Mouse (Mus musculus): ENCODE measurements around the gene Fcrl6.

The Fcrl6 gene

DNA sequence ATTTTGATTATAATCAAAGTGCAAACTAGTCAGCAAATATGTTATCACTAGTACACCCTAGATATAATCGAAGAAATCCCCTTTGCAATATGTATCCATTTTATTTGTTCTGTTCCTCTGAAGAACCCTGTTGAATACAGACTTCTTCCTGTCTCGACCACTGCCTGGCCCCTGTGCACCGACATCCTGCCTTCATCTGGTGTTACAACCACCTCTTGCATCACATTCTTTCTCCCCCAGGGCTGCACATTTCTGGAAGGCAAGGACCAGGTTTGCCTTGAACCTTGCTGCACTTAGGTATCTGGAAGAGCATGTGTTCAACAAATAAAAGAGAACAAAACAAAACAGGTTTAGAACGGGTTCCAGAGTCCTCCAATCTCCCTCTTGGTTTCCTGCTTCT is 13.1 kb upstream of the Fcrl6 start:
- DNase-seq (ENCODE audit: extremely low read depth, low read depth, low spot score) = no peak

DNA sequence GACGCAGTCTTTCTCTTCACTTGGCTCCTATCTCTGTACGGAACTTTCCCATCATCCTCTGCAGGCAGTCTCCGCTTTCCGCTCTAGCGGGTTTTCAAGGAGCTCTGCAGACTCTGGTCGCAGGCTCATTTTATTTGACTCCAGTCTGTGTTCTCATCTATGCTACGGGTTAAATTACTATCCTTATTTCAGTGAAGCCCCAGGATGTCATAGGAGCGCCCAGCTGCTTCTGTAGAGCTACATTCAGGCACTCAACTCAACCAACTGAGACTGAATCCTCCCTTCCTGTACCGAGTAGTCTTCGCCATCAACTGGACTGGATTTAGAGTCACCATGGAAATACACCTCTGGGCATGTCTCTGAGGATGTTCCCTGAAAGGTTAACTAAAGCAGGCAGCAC is 12.3 kb upstream of the Fcrl6 start:
- DNase-seq (ENCODE audit: extremely low read depth, low read depth, low spot score) = no peak

DNA sequence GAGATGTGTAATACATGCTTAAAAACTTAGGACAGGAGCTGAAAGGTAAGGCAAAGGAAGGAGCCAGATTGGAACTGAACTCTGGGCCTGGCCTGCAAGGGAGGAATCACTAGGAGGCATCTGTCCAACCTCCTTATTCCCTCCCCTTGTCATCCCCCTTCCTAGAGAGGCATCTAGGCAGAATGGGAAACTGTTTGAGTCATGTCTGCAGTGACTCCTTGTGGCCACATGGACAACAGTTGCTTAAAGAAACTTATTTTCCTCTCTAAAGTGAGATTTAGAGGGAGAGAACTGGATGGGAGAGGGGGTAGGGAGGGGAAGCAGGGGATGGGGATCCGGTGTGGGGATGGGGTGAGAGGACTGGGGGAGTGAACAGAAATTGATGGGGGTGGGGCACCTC is 10.4 kb upstream of the Fcrl6 start:
- no peak for DNase-seq (ENCODE audit: extremely low read depth, low read depth, low spot score)

DNA sequence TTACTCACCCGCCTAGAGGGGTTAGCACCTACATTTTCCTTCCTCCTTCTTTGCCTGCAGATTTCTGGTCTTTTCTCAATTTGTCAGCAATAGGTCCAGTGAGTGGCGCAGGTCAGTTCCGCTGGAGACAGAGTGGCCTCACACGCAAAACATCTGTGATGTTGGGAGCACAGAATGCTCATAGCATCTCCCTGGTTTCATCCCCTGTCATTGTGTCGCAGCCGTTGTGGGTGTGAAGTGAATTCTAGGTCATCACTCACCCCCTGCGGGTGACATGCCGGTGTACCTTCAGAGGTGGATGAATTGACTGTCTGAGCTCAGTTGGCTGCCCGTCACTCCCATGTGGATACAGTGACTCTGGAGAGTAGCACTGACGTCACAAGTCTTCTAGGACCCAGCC is 9.0 kb upstream of the Fcrl6 start:
- DNase-seq (ENCODE audit: extremely low read depth, low read depth, low spot score) = no peak

DNA sequence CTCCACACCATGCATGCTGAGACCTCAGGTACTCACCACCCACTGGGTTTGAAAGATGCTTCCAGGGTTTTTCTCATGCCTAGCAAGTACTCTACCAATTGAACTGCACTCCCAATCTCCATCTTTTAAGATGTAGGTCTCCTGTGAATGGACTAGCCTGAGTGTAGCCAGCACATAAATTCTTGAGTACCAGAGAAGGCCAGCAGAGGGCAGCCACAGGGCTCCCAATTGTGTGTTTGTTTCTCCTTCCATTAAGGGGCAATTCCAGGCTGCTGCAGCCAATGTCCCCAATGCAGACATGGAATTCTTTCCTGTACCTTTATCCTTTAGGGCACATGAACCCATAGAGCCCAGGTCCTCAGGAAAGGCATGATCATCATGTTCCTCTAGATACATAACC is 7.9 kb downstream of the Fcrl6 start:
- no peak for DNase-seq (ENCODE audit: extremely low read depth, low read depth, low spot score)

DNA sequence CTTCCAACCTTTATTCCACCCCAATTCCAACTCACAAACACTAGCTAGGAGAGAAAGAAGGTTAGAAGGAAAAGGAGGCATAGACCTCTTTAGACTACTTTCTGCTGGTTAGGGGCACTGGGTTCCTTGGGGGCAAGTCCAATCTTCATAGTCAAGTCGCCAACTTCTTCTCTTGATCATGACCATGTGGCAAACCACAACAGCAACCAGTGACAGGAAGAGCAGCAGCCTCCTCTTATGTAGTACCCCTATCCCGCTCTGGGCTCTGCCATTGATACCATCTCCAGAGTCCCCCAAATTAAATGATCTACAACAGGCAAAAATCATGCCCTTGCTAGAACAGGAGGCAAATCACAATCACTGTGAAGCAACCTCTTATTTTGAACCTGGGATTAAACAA is 8.4 kb downstream of the Fcrl6 start:
- no peak for DNase-seq (ENCODE audit: extremely low read depth, low read depth, low spot score)

DNA sequence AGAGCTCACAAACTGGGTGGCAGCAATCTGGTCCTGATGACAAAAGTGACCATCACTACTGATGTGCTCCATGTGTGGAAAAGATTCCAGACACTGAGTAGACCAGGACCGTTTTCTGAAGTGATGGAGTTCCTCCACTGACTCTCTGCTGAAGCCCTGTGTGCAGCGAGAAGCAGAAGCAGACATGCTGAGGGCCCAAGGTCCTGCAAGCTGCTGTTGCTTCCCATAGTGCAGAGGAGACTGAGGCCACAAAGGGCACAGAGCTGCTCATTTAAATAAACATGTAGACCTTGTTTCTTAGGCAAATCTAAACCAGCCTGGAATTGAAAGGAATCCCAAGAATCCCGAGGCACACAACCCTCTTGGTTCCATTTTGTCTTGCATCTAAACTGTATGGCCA is 9.0 kb downstream of the Fcrl6 start:
- no peak for DNase-seq (ENCODE audit: extremely low read depth, low read depth, low spot score)

DNA sequence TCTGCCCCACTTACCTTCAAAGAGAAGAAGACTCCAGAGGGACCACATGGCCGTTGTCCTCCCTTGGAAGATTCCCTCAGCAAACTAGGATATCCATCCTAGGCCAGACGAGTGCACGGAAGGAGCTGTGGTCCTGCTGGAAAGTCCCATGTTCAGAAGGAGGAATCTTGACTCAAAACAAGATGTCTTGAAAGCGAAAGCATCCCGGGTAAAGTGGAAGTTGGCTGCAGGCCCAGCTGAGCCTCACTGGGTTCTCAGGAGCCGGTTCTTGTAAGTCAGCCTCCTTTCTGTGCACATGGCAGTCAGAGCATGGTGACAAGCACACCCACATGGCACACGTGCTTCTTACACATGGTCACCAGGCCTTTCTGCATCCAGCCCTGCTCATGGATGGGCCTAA is 12.0 kb downstream of the Fcrl6 start, which contains the start of gene Slamf8:
TSS of gene Slamf8 (minus strand) at position 184 of the 400 bp plus-strand sequence.
- DNase-seq (ENCODE audit: extremely low read depth, low read depth, low spot score) = no peak

DNA sequence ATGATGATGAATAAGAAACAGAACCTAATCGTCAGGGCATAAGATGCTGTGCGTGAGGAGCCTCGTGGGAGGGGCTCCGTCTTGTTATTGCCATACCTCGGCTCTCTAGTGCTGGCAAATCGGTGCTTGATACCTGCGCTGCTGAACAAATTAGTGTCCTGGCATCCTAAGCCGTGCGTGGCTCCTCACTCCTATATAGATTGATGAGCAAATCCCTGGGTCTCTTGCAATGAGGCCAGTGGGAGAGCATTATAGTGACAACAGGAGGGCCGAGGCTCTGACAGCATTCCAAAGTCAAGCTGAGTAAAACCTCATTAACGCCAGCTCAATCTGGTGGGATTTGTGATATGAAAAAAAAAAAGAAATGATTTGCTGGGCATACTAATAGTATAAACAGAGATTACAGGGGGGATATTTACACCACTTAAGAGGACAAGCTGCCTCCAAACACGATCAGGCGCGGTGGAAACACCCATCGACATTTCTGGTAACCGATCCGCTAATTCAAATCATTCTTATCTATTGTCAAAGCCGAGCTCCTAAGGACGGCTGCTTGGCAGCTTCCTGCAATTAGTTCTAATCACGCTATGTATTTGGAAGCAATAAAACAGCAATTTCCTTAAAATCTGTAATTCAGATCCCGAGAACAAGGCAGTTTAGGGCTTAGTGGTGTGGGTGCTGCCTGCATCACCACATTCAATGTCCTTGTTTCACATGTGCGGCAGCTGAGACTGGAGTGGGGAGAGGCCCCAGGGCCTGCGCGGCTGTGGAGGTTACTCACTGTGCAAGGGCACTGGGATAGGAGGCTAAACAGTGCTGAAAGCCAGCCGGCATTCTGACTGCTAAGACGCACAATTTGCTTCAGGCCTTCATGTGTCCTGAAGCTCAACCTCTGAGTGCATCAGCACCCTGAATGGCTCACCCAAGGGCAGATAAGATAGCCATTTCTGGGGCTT is 16.5 kb downstream of the Fcrl6 start:
- no peak for DNase-seq (ENCODE audit: extremely low read depth, low read depth, low spot score)

DNA sequence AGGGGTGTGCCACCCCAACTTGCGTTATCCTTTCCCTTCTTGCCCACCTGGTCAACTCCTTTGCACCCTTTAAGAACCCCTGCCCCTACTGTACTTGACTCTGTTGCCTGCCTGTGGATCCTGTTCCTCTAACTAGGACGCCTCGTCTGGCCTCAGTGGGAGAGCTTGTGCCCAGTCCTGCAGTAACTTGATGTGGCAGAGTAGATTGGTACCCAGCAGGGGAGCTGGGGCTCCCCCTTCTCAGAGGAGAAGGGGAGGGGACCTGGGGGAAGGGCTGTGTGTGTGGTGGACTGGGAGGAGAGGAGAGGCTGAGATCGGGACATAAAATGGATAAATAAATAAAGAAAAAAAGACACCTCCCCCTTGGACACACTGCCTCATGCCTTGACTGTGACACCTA is 17.3 kb downstream of the Fcrl6 start:
- DNase-seq (ENCODE audit: extremely low read depth, low read depth, low spot score) = no peak

DNA sequence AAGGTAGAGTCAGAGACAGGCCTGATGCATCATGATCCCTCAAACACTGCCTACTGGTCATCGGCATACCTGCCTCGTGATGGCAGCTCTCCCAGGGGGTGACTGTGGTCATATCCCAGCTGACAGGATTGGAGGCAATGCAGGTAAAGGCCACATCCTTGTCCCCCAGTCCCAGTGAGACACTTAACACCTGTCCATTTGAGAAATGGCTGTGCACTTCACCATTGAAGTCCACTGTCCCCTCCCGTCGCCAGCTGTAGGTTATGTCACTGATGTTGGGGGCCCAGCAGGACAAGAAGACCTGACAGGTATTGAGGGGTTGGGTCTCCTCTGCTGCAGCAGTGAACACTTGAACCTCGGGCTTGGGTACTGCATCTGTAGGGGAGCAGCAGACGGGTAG is 18.1 kb downstream of the Fcrl6 start:
- DNase-seq (ENCODE audit: extremely low read depth, low read depth, low spot score) = no peak

DNA sequence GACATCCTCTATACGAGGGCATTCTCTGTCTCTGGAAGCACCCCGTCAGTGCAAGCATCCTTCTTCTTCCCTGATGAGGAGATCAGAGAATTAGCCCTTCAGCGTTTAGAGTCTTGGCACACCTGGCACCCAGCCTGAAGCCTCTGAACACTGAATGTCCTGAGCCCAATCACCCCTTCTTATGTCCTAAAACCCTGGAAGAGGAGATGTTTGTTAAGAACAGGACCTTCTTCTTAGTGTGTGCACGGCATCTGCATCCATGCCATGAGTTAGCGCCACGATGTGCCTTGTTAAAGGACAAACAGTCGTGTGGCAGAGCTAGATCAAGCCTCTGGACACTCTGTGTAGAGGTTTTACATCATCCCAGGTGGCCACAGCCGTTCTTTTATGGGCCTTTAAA is 19.9 kb downstream of the Fcrl6 start:
- no peak for DNase-seq (ENCODE audit: extremely low read depth, low read depth, low spot score)

DNA sequence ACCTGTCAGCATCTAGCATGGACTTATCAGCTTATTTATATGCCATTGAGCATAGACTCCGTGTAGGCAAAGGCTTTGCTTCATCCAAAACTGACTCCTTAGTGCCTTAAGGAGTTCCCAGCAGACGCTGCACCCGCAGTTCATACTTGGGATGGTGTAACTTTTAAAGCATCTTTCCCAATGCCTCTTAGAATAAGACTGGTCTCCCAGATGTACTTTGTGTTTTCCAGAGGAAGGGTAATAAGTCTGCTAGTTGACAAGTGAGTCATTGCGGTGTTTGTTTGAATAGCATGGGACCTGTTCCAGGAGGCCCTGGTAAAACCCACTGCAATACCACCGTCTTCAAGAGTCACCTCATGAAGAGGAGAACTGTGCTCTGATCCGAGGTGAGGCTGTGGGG is 22.2 kb downstream of the Fcrl6 start:
- DNase-seq (ENCODE audit: extremely low read depth, low read depth, low spot score) = no peak

DNA sequence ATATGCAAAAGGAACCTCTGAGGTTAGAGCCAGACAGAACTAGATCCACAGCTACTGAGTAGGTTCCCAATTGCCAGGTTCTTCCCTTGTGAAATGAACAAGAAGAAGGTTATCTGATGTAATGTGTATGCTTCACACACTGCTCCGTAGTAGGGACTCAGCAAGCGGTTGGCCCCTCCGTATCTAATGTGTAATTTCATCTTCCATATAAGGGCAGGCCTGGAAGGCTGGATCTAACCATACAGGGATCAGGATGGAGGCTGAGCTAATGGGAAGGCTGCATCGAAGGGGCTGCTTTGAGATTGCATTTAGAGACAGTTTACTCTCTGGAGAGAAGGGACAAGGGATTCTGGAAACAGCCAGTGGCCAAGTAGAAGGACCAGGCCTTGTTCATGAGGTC is 34.6 kb downstream of the Fcrl6 start:
- DNase-seq (ENCODE audit: extremely low read depth, low read depth, low spot score) = no peak

DNA sequence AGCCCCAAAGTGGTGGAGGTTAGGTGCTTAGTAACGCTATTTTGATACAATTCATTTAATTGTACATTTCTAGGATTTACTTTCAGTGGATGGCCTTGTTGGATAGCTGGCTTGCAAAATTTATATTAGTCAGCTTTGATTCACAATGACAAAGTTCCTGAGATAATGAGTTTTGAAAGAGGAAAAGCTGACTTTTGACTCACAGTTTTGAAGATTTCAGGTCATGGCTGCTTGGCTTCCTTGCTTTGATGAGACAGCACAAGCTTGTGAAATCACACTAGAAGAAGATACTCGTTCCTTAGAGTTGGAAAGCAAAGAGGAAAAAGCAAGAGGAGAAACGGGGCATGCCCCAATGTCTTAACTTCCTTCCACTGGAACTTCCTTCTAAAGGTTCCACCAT is 36.2 kb downstream of the Fcrl6 start:
- DNase-seq (ENCODE audit: extremely low read depth, low read depth, low spot score) = no peak

DNA sequence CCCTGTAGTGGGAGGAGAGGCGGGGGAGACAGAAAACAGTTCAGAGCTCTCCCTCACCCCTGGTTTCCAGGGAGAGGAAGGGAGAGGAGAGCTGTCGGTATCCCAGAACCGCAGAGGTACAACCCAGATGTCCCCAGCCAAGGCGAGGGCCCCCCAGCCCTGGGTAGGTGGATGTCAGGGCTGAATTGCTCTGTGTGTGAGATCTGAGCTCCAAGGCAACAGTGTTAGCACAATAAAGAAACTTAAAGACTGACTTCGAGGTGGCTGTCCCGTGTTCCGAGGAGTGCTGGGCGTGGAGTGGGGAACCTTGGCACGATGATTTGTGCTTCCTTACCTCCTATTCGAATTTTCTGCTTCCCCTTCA is 38.9 kb downstream of the Fcrl6 start:
- no peak for DNase-seq (ENCODE audit: extremely low read depth, low read depth, low spot score)

DNA sequence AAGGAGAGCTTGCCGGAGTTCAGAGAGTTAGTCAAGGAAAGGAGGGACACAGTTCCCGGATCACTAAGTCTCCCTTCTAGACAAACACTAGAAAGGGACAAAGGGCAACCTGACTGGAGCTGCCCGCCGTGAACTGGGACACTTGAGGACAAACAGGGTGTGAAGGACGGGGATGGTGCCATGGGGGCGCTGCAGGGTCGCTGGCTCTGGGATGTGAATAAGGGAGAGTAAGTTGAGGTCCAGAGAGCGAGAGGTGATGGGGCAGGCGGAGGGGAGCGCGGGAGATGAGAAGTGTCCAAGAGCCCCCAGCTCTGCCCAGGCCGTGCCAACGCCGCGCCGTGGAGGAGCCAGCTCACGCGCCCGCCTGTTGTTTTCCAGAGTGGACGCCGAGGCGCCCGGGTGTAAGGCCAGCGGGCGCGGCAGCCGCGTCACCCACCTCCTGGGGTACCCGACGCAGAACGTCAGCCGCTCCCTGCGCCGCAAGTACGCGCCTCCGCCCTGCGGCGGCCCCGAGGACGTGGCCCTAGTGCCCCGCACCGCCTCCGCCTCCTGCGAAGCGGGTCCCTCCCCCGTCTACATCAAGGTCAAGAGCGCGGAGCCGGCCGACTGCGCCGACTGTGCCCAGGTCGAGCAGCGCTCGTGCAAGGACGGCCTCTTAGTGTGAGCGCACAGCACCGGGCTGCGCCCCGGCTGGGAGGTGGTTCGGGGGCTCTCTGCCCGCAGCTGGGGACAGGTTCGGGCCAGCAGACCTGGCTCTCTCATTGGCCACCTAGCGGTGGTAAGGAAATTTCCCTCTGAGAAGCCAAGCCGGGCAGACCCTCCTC is 39.5 kb downstream of the Fcrl6 start:
- DNase-seq (ENCODE audit: extremely low read depth, low read depth, low spot score) = no peak

DNA sequence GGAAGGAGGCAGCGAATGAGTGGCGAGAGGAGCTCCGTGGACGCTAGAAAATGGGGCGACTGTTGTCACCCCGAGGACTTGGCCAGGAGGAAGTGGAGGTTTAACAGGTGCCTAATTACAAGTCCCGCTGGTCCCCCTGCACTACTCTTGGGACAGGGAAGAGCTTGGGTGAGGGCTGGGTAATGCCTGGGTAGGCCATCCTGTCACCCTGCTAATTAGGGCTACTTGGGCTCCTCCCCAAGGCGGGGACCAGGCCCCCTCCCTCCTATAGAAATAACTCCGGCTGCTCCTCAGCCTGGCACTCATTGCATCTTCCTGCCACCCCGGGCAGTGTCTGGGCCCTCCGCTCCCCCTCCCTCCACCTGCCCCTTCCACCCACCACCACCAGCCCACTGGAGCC is 46.7 kb downstream of the Fcrl6 start, which contains the start of gene Vsig8:
TSS of gene Vsig8 (plus strand) at position 301 of the 400 bp plus-strand sequence.
- no peak for DNase-seq (ENCODE audit: extremely low read depth, low read depth, low spot score)

DNA sequence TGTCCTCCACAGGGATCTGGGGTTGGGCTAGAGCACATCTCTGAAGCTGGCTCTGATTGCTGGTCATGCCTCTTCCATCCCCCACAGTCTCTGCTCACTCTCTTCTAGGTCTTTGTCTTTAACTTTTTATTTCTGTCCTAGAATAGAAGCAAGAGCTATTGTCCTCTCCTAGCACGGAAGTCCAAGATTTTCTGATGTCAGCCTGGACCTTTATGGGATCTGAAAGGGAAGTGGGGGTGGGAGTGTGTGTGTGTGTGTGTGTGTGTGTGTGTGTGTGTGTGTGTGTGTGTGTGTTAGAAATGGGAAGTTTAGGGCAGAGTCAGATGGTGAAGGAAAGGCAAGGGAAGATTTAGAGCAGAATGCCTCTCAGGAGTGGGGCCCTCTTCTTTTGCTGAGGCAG is 49.7 kb downstream of the Fcrl6 start:
- no peak for DNase-seq (ENCODE audit: extremely low read depth, low read depth, low spot score)

DNA sequence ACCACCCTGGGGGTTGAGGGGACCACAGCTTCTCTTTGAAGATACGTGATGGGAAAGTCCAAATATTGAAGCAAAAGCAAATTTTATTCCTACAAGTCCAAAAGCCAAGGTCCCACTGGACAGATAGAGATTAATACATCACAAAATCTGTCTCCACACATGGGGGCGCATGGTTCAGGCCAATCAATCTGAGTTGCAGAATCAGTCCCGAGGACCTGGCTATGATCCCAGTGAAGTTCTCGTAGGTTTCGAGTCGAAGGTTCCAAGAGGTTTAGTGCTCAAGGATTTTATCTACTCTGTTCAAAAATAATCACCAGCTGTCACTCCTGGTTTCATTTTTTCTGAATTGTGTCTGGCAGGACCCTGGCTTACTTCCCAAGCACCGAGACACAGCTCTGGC is 51.3 kb downstream of the Fcrl6 start:
- DNase-seq (ENCODE audit: extremely low read depth, low read depth, low spot score) = no peak

DNA sequence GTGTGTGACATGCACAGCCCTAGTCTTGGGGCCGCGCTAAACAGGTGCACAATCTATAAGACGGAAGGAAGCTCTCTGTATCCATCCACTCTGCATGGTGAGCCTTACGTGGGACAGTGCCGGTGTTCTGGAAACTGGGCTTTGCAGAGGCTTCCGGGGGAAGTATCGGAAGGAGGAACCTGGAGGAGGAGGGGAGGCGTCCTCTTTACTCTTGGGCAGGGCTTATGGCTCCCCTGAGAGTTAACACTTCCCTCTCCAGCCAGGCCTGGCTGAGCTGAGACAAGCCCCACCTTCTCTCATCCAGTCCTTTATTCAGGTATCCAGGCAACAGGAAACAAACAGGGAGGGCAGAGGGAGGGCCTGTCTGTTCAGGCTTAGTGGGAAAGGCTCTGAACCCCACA is 51.8 kb downstream of the Fcrl6 start:
- DNase-seq (ENCODE audit: extremely low read depth, low read depth, low spot score) = no peak

DNA sequence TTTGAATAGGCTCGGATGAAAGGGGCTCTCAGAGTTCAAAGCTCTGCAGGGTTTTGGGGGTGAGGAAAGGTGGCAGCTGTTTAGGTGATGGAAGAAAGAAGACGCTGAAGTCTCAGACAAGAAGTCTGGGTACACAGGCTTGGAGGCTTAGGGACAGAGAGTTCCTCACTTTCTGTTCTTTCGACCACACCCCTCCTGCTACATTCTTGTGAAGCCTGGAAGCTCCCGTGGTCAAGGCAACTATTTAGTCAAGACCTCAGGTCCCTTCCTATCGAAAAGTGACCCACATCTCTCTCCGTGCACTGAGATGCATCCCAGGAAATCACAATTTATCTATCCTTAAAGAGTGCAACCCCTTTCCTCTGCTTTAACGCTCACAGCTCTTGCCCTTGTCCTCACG is 52.6 kb downstream of the Fcrl6 start:
- DNase-seq (ENCODE audit: extremely low read depth, low read depth, low spot score) = no peak
